Mouse (Mus musculus) E14TG2a.4 (cell line): ENCODE data around the gene Chit1.

Source experiments
- H3K27me3 ChIP-seq: 2 replicates; pipeline ENCODE4 v1.6.1; 2014; ENCODE audit warnings: low read length, control low read depth; ENCODE audit not compliant: insufficient read depth
- H3K36me3 ChIP-seq: 2 replicates; pipeline ENCODE4 v1.6.1; 2014; ENCODE audit warnings: low read length, control low read depth; ENCODE audit not compliant: insufficient read depth
- H3K4me1 ChIP-seq: replicated peaks from 2 replicates; pipeline ENCODE4 v1.6.1; 2014; ENCODE audit warnings: low read depth, low read length, control low read depth
- H3K4me3 ChIP-seq: replicated peaks from 2 replicates; pipeline ENCODE4 v1.5.1; 2014; ENCODE audit warnings: mild to moderate bottlenecking, low read length
- H3K9me3 ChIP-seq: 2 replicates; pipeline ENCODE4 v1.6.1; 2014; ENCODE audit warnings: low read length, control low read depth
- CTCF ChIP-seq: conservative IDR thresholded peaks from 2 replicates; pipeline ENCODE4 v1.5.1; 2014; ENCODE audit warnings: low read length
- NANOG ChIP-seq: IDR thresholded peaks from 2 replicates; pipeline ENCODE4 v1.6.1; 2014; ENCODE audit warnings: borderline replicate concordance, low read length, mixed read lengths
- POU5F1 ChIP-seq: IDR thresholded peaks from 2 replicates; pipeline ENCODE4 v1.6.1; 2014; ENCODE audit warnings: low read length, borderline replicate concordance

The Chit1 gene

GRCm38 (mm10) chr1:134082987-134083516 lies 28.0 kb upstream of the Chit1 start:
- TF ChIP-seq NANOG (no peak), CTCF (no peak), POU5F1 (no peak)
- Histone ChIP-seq H3K27me3 (peaks cover 37% of the 10 kb centered on the region), H3K9me3 (no peaks in the 10 kb centered on the region), H3K4me1 (peaks cover 87% of the 10 kb centered on the region), H3K4me3 (no peak overlapping the region), H3K36me3 (peaks cover 1% of the 10 kb centered on the region; the same call in 1 of the 2 replicates)

DNA sequence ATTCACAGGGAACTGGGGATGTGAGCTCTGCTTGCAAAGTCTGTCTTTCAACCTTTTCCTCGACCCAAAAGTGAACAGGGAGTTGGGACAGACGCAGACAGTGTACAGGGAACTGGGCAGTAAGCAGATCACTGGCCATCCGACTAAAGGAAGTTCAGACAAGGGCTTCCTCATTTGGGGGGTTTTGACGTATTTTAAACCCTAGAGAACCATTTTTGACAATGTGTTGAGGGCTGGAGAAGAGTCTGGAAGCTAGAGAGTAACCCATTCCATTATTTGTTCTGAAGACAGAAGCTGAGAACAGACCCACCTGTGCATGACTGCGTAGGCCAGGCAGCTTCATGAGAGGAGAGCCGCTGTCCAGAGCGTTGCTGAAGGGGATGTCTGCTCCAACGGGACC lies 27.4 kb upstream of the Chit1 start:
- no peaks in the 10 kb centered on the region for H3K36me3 ChIP-seq
- H3K4me1 ChIP-seq = peaks cover 83% of the 10 kb centered on the region
- H3K9me3 ChIP-seq = no peaks in the 10 kb centered on the region
- H3K27me3 ChIP-seq = peaks cover 33% of the 10 kb centered on the region
- no peak overlapping the region for H3K4me3 ChIP-seq
- TF ChIP-seq POU5F1 (no peak), NANOG (no peak), CTCF (no peak)

DNA sequence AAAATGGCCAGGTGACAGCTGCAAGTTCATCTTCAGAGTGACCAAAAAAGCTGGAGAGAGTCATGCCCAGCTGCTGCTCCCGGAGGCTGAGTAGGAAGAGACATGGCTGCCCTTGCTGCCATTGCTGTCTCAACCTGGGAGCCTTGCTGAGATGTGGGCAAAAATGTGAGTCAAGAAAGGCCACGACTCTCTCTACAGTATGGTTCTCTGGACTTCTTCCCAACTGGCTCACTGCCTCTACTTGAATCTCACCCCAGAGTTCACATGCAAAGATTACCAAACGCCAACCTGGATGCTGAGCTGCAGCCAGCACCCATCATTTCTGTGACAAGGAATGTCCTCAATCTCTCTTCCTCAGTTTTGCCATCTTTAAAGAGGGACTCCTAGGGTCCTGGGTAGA lies 26.9 kb upstream of the Chit1 start:
- Histone ChIP-seq H3K9me3 (no peaks in the 10 kb centered on the region), H3K4me1 (peaks cover 83% of the 10 kb centered on the region), H3K36me3 (no peaks in the 10 kb centered on the region), H3K4me3 (no peak overlapping the region), H3K27me3 (peaks cover 33% of the 10 kb centered on the region)
- TF ChIP-seq POU5F1 (no peak), NANOG (no peak), CTCF (no peak)

DNA sequence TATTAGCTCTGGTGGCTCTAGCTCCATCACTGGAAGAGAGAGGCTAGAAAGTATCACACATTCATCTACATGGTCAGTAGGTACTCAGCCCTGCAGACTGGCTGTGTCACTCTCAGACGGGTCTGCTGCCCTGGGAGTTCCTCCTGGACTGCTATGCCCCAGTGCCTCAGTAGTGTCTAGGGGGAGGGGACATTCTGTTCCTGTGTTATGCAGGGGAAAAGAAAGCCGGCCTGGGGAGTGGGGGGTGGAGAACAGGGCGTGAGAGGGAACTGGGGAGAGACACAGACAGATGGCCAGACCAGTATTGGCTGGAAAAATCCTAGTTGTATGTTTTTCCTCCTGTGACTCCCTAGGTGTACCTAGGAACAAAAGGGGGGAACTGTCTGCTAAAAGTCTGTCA lies 25.0 kb upstream of the Chit1 start:
- Histone ChIP-seq H3K9me3 (no peaks in the 10 kb centered on the region), H3K27me3 (peaks cover 43% of the 10 kb centered on the region), H3K4me3 (peak overlapping the region; percentile 56; the same call in 1 of the 2 replicates), H3K36me3 (no peaks in the 10 kb centered on the region), H3K4me1 (peaks cover 65% of the 10 kb centered on the region)
- TF ChIP-seq CTCF (no peak), POU5F1 (no peak), NANOG (no peak)

DNA sequence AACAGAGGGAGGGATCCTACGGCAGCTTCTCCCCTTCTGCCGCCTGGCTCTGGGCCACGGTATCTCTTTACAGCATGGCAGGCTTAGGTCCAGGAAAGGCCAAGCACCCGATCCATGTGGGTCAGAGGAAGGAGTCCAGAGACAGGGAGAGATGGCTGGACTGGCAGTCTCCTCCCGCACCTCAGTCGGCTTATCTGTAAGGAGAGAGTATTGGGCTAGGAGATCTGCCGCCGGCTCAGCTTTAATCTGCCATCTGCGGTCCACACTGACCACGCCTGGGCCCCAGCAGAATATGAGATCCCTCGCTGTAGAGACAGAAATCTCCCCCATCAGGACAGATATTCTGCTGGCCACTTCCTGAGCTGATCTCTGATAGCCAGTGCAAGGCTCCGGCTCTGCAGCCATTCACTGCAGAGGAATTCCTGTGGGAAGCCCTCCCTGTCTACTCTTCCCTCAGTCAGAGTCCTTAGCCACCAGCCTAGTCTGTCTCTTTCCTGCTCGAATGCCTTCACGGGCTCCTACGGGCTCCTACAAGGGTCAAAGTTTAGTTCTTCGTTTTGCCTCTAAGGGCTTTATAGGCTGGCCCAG lies 24.1 kb upstream of the Chit1 start:
- Histone ChIP-seq H3K36me3 (no peaks in the 10 kb centered on the region), H3K27me3 (peaks cover 52% of the 10 kb centered on the region), H3K4me1 (peaks cover 58% of the 10 kb centered on the region), H3K4me3 (peak overlapping the region; percentile 56), H3K9me3 (no peaks in the 10 kb centered on the region)
- TF ChIP-seq CTCF (no peak), POU5F1 (no peak), NANOG (no peak)

GRCm38 (mm10) chr1:134089074-134089473 lies 22.0 kb upstream of the Chit1 start:
- H3K9me3 ChIP-seq = no peaks in the 10 kb centered on the region

GRCm38 (mm10) chr1:134091851-134092250 lies 19.2 kb upstream of the Chit1 start:
- Histone ChIP-seq H3K4me1 (peaks cover 57% of the 10 kb centered on the region), H3K9me3 (no peaks in the 10 kb centered on the region), H3K27me3 (peaks cover 64% of the 10 kb centered on the region), H3K36me3 (no peaks in the 10 kb centered on the region), H3K4me3 (no peak overlapping the region)
- TF ChIP-seq CTCF (no peak), NANOG (no peak), POU5F1 (no peak)

More at GRCm38 (mm10) chr1:134089074-134089473, 22.0 kb upstream of the Chit1 start:
- Histone ChIP-seq H3K36me3 (no peaks in the 10 kb centered on the region), H3K4me1 (peaks cover 56% of the 10 kb centered on the region), H3K4me3 (no peak overlapping the region), H3K27me3 (peaks cover 63% of the 10 kb centered on the region)
- TF ChIP-seq POU5F1 (no peak), NANOG (no peak), CTCF (no peak)

- Histone ChIP-seq H3K36me3 (no peaks in the 10 kb centered on the region), H3K4me1 (peaks cover 55% of the 10 kb centered on the region), H3K9me3 (no peaks in the 10 kb centered on the region), H3K4me3 (peak overlapping the region; percentile 77), H3K27me3 (peaks cover 59% of the 10 kb centered on the region)
- TF ChIP-seq NANOG (no peak), CTCF (no peak), POU5F1 (no peak)
Observed at GRCm38 (mm10) chr1:134092368-134092767, 18.7 kb upstream of the Chit1 start.
